Mouse (Mus musculus) lung, embryonic 16.5 days (tissue): ENCODE measurements at regions not wholly inside any gene's neighbourhood (a gene's known extent, or its start where the extent isn't known, plus 50 kb on each side); places are given as distances from the start of the nearest gene placed in this dataset.

ENCODE experiments used
- ATAC-seq: fragments of 200-750 bp; cut with Nextera tagmentation; 2 replicates; pipeline ENCODE4 v1.8.0; 2017; ENCODE audit warnings: low read depth, mild to moderate bottlenecking, moderate library complexity
- H3K27ac ChIP-seq: fragments of 300-500 bp; sonication (generic); 2 replicates; pipeline ENCODE4 v1.5.1; 2014; ENCODE audit warnings: mild to moderate bottlenecking, control low read depth, low read length
- H3K27me3 ChIP-seq: fragments of 300-500 bp; sonication (generic); 2 replicates; pipeline ENCODE4 v1.6.1; 2014; ENCODE audit warnings: low read depth, low read length, mixed read lengths; ENCODE audit not compliant: control insufficient read depth, insufficient read depth
- H3K36me3 ChIP-seq: fragments of 300-500 bp; sonication (generic); 2 replicates; pipeline ENCODE4 v1.6.1; 2014; ENCODE audit warnings: low read length; ENCODE audit not compliant: control insufficient read depth, insufficient read depth
- H3K4me1 ChIP-seq: fragments of 300-500 bp; sonication (generic); replicated peaks from 2 replicates; pipeline ENCODE4 v1.6.1; 2014; ENCODE audit warnings: low read length, mixed read lengths; ENCODE audit not compliant: control insufficient read depth, insufficient read depth
- H3K4me2 ChIP-seq: fragments of 300-500 bp; sonication (generic); 2 replicates; pipeline ENCODE4 v1.6.1; 2014; ENCODE audit warnings: low read depth, low read length, control low read depth
- H3K4me3 ChIP-seq: fragments of 300-500 bp; sonication (generic); 2 replicates; pipeline ENCODE4 v1.5.1; 2014; ENCODE audit warnings: mild to moderate bottlenecking, low read length, control low read depth
- H3K9ac ChIP-seq: fragments of 300-500 bp; sonication (generic); 2 replicates; pipeline ENCODE4 v1.6.1; 2014; ENCODE audit warnings: low read length, control low read depth
- H3K9me3 ChIP-seq: fragments of 300-500 bp; sonication (generic); 2 replicates; pipeline ENCODE4 v1.6.1; 2016; ENCODE audit warnings: low read length; ENCODE audit not compliant: control insufficient read depth
- WGBS: fragments of 180-500 bp; shearing (Covaris S2); extraction: QIAGEN DNeasy Blood & Tissue Kit; methylation state at CpG from one replicate; pipeline ENCODE4 v1.1.7; 2014; 5-methylcytosine and 5-hydroxymethylcytosine counted together

DNA sequence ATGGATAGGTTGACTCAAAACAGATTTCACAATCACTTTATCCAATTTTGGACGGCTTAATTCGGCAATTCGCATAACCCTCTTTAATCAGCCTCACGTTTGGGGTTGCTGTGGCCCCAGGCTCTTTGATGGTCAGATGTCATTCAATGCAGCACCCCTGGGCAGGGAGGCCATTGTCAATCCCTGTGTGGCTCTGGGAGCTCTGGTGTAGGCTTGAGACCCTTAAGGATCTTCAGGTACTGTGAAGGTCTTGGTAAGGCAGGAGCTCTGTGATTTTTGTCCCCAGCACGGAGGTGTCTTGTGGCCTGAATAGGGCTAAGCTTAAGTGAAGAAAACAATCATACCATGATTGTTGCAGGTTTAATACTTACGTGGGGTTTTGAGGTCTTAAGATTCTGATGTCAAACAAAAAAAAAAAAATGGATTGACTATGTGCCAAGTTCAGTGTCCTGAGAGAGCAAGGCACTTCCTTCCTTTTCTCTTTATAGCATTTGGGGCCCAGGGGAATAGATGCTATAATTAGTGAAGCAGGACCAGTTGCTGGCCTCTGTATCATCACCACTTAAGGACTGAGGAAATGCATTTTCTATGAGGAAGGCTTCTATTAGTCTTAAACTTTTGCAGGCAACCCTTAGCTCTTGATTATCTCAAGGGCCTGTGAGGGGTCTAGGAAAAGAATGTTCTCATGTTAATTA, 98.9 kb downstream of the Ttc32 start:
- H3K4me3 ChIP-seq: no peak overlapping the region
- WGBS: 66% methylated on average over 6 of the region's 6 CpGs
- H3K36me3 ChIP-seq: no peaks in the 10 kb centered on the region
- no peaks in the 10 kb centered on the region for H3K4me1 ChIP-seq
- no peak for ATAC-seq
- no peak overlapping the region for H3K9ac ChIP-seq
- H3K27ac ChIP-seq: no peak overlapping the region
- no peaks in the 10 kb centered on the region for H3K9me3 ChIP-seq
- no peaks in the 10 kb centered on the region for H3K27me3 ChIP-seq
- no peak overlapping the region for H3K4me2 ChIP-seq

DNA sequence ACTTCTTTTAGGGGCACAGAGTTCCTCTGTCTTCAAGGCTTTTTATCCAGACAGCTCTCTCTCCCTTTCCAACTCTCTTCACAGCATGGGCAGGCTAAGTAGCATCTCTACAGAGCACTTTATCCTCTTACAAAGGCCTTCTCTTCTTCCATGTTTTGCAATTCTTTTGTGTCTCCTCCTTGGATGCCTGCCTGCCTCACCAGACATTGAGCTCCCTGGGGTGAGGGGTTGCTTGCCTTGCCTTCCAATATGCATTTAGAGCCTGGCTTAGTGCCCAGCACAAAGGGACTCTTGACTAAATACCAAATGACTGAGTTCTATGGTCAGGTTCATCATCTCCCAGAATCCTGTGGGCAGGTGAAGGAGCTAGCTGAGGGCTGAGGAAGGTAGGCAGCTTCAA, 102.8 kb downstream of the Ttc32 start:
- no peak overlapping the region for H3K9ac ChIP-seq
- no peak for ATAC-seq
- H3K4me2 ChIP-seq: no peak overlapping the region
- no peak overlapping the region for H3K4me3 ChIP-seq
- H3K36me3 ChIP-seq: no peaks in the 10 kb centered on the region
- no peak overlapping the region for H3K27ac ChIP-seq
- no peaks in the 10 kb centered on the region for H3K27me3 ChIP-seq
- H3K9me3 ChIP-seq: no peaks in the 10 kb centered on the region
- no peaks in the 10 kb centered on the region for H3K4me1 ChIP-seq

DNA sequence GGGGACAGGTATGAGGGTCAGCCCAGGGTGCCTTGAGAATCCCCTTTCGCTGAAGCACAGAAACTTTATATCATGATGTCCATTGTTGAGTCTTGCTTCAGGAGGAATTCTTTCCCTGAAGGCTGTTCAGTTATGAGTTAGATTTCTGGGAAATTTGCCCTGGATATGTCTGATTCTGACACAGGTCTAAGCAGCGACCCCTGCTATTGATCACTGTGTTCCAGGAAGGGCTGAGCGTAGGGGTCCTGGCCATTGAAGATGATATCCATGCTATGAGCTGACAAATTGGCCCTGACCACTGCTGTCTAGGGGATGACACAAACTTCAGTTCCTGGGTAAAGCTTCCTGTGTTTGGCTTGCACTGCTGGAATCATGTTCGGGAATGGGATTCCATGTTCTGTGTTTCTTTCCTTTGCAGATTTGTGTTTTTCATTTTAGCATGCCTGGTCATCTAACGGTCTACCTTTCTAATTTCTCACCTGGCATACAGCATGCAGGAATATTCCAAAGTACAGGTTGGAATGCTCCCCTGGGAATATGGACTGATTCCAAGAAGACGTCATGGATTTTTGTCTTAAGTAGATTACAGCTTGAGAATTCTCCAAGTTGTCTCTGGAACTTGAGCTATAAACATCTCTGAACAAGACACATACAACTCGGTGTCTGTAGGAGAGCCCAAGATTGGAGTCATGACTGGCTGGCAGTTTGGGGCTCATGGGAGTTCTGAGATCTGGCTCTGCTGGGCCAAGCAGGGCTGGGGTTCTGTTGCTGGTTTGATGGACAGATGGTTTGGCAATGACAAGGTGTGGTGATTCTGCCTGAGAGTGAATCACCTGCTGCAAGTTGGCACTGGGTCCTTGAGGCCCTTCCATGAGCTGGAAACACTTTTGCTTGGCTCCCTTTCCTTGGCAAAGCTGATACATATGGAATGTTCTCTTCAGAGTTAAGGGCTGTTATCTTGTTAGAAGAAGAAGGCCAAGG, 104.4 kb downstream of the Ttc32 start:
- Histone ChIP-seq H3K27me3 (no peaks in the 10 kb centered on the region), H3K4me3 (no peak overlapping the region), H3K9ac (no peak overlapping the region), H3K27ac (no peak overlapping the region), H3K4me2 (no peak overlapping the region), H3K36me3 (no peaks in the 10 kb centered on the region), H3K9me3 (no peaks in the 10 kb centered on the region), H3K4me1 (no peaks in the 10 kb centered on the region)
- WGBS: 79% methylated on average over 7 of the region's 7 CpGs
- ATAC-seq: no peak

DNA sequence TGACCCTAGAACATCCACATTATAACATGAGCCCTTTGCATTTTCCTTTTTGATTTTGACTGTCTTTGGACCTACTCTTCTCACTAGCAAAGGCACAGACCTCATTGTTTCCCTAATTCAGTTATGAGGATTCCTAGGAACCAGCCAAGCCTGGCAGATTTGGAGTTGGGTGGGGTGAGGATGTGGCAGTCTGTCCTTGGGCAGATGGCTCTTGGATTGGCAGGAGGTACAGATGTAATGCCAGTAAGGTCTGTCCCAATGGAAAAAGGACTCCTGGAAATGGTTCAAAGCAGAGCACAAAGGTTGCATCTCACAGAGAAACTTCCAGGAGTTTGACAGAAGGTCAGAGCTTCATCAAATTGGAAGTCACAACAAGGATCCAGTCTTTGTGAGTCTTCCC, 121.2 kb downstream of the Ttc32 start:
- H3K27ac ChIP-seq: no peak overlapping the region
- H3K4me2 ChIP-seq: no peak overlapping the region
- H3K27me3 ChIP-seq: no peaks in the 10 kb centered on the region
- H3K36me3 ChIP-seq: no peaks in the 10 kb centered on the region
- no peaks in the 10 kb centered on the region for H3K4me1 ChIP-seq
- ATAC-seq: no peak
- no peak overlapping the region for H3K4me3 ChIP-seq
- no peaks in the 10 kb centered on the region for H3K9me3 ChIP-seq
- no peak overlapping the region for H3K9ac ChIP-seq

DNA sequence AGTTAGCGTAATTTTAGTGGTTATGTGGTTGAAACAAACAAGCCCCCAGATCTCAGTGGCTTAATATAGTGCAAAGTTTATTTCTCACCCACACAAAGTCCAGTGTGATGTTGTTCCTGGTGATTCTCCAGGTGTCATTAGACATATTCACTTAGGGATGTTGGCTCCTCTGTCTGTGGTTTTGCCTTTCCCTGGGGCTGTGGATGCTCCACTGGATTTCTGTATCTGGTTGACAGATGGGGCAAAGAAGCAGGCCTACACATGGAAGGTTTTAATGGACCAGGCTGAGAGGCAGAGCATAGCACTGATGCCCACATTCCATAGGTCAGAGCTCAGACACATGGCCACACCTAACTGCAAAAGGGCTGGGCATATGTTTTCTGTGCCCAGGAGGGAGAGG, 121.6 kb downstream of the Ttc32 start:
- Histone ChIP-seq H3K36me3 (no peaks in the 10 kb centered on the region), H3K4me1 (no peaks in the 10 kb centered on the region), H3K4me3 (no peak overlapping the region), H3K9me3 (no peaks in the 10 kb centered on the region), H3K4me2 (no peak overlapping the region), H3K27me3 (no peaks in the 10 kb centered on the region), H3K9ac (no peak overlapping the region), H3K27ac (no peak overlapping the region)
- ATAC-seq: no peak
- WGBS: 88% methylated on average over 1 of the region's 1 CpGs

DNA sequence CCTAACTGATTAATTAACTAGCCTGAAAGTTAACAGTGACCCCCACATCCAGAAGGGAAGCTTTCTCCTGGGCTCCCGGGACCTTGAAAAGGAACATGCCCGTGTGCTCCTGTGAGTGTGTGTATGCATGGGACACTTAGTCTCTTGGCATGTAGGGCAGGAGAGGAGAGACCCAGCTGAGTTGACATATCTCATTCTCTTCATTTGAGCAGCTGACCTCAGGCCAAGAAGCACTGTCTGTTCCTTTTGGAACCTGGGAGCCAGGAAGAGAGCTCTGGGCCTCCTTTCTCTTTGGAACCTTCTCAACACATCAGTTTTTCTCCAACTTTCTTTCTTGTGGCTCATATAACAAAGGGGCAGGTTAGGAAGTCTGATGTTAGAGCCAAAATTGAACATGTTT, 124.7 kb downstream of the Ttc32 start:
- H3K4me1 ChIP-seq: no peaks in the 10 kb centered on the region
- H3K27ac ChIP-seq: no peak overlapping the region
- H3K4me3 ChIP-seq: no peak overlapping the region
- H3K27me3 ChIP-seq: no peaks in the 10 kb centered on the region
- no peak for ATAC-seq
- H3K9ac ChIP-seq: no peak overlapping the region
- H3K4me2 ChIP-seq: no peak overlapping the region
- 76% methylated on average over 2 of the region's 2 CpGs for WGBS
- no peaks in the 10 kb centered on the region for H3K36me3 ChIP-seq
- no peaks in the 10 kb centered on the region for H3K9me3 ChIP-seq

DNA sequence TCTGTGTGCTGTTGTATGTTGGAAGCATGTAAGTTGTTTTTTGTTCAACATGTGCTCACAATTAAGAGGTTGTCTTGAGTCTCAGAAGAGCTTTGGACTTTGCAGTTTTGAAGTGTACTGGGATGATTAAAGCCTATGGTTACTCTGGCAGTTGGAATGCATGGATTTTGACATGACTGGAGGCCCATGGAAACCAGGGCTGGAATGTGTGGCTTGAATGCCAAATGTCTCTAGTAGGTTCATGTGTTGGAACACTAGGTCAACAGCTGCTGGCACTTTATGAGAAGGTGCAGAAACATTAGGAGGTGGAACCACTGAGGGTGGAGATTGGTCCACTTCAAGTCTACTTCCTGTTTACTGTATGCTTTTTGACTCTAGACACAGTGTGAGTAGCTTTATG, 127.0 kb downstream of the Ttc32 start:
- no peaks in the 10 kb centered on the region for H3K9me3 ChIP-seq
- H3K4me2 ChIP-seq: no peak overlapping the region
- ATAC-seq: no peak
- H3K4me3 ChIP-seq: no peak overlapping the region
- H3K4me1 ChIP-seq: no peaks in the 10 kb centered on the region
- H3K27ac ChIP-seq: no peak overlapping the region
- no peaks in the 10 kb centered on the region for H3K27me3 ChIP-seq
- no peaks in the 10 kb centered on the region for H3K36me3 ChIP-seq
- H3K9ac ChIP-seq: no peak overlapping the region

DNA sequence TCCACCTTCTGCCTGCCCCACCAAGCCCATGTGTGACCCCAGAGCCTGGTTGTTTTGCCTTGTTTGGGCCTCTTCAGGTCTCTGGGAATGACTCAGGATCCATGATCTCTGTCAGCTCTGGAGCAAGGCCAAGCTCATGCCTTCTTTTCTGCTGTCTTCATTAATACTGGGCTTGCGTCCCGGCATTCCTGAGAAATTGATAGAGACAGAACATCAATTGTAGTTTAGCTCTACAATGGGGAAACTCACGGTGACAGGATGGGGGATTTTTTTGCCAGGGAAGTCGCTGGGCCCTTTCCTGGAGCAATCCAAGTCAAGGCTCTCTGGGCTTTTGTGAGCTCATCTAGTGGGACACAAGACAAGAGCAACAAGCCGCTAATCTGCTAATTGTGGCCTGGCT, 129.0 kb downstream of the Ttc32 start:
- Histone ChIP-seq H3K27me3 (no peaks in the 10 kb centered on the region), H3K9ac (no peak overlapping the region), H3K4me3 (no peak overlapping the region), H3K36me3 (no peaks in the 10 kb centered on the region), H3K9me3 (no peaks in the 10 kb centered on the region), H3K27ac (no peak overlapping the region), H3K4me2 (no peak overlapping the region), H3K4me1 (no peaks in the 10 kb centered on the region)
- no peak for ATAC-seq
- WGBS: 55% methylated on average over 5 of the region's 5 CpGs

DNA sequence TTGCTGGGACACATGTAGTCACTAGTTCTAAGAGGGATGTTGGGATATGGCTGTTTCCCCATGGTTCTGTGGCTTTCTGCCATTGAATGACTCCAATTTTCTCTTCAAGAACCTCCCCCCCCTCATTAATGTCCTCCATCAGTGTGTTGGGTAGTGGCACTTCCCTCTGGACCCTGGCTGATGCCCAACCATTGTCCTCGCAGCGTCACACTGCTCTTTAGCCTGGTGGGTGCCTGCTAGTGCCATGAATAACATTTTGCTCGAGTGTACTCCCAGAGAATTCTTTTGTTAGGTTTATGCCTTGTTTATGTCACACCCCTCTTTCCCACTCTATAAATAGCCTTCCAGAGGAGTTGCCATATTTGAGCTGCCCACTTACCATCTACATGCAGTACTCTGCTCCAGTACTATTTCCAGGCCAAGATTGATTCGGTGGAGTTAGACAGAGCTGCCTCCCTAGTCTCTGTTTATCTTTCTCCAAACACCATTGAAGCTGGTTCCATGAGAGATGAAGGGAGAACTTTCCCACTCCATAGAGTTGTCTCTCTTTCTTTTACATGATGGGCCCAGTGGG, 135.7 kb downstream of the Ttc32 start:
- ATAC-seq: no peak; the same call in 1 of the 2 replicates
- Histone ChIP-seq H3K9me3 (no peaks in the 10 kb centered on the region), H3K4me2 (no peak overlapping the region), H3K4me3 (no peak overlapping the region), H3K27me3 (no peaks in the 10 kb centered on the region), H3K36me3 (no peaks in the 10 kb centered on the region), H3K4me1 (no peaks in the 10 kb centered on the region), H3K9ac (no peak overlapping the region), H3K27ac (no peak overlapping the region)
- 67% methylated on average over 4 of the region's 4 CpGs for WGBS
